Mouse (Mus musculus) limb, embryonic 11.5 days (tissue): ENCODE measurements at regions not wholly inside any gene's neighbourhood (a gene's known extent, or its start where the extent isn't known, plus 50 kb on each side); places are given as distances from the start of the nearest gene placed in this dataset.

Experiments
- ATAC-seq: fragments of 200-750 bp; cut with Nextera tagmentation; 2 replicates; pipeline ENCODE4 v1.8.0; 2017; ENCODE audit warnings: low read depth; ENCODE audit not compliant: insufficient number of reproducible peaks, low FRiP score, low TSS enrichment
- DNase-seq: peaks from one replicate; pipeline ENCODE4 v3.0.0-alpha.2; 2015; ENCODE audit warnings: low spot score
- H3K27ac ChIP-seq: fragments of 300-500 bp; sonication (generic); replicated peaks from 2 replicates; pipeline ENCODE4 v1.5.1; 2014; ENCODE audit warnings: low read depth, mild to moderate bottlenecking, low read length
- H3K27me3 ChIP-seq: fragments of 300-500 bp; sonication (generic); 2 replicates; pipeline ENCODE4 v1.6.1; 2014; ENCODE audit warnings: mild to moderate bottlenecking, low read length, mixed read lengths; ENCODE audit not compliant: control insufficient read depth, insufficient read depth
- H3K36me3 ChIP-seq: fragments of 300-500 bp; sonication (generic); 2 replicates; pipeline ENCODE4 v1.6.1; 2014; ENCODE audit warnings: mild to moderate bottlenecking, low read length, moderate library complexity, mixed read lengths; ENCODE audit not compliant: control insufficient read depth, insufficient read depth
- H3K4me1 ChIP-seq: fragments of 300-500 bp; sonication (generic); 2 replicates; pipeline ENCODE4 v1.6.1; 2014; ENCODE audit warnings: low read length, mixed read lengths; ENCODE audit not compliant: control insufficient read depth, insufficient read depth
- H3K4me2 ChIP-seq: fragments of 300-500 bp; sonication (generic); 2 replicates; pipeline ENCODE4 v1.6.1; 2014; ENCODE audit warnings: low read depth, mild to moderate bottlenecking, moderate library complexity; ENCODE audit not compliant: severe bottlenecking
- H3K4me3 ChIP-seq: fragments of 300-500 bp; sonication (generic); 2 replicates; pipeline ENCODE4 v1.5.1; 2014; ENCODE audit warnings: low read depth, low read length
- H3K9ac ChIP-seq: fragments of 300-500 bp; sonication (generic); 2 replicates; pipeline ENCODE4 v1.6.1; 2014; ENCODE audit warnings: mild to moderate bottlenecking, low read length
- H3K9me3 ChIP-seq: fragments of 300-500 bp; sonication (generic); 2 replicates; pipeline ENCODE4 v1.6.1; 2016; ENCODE audit warnings: low read length; ENCODE audit not compliant: control insufficient read depth
- WGBS: fragments of 180-500 bp; shearing (Covaris S2); extraction: QIAGEN DNeasy Blood & Tissue Kit; methylation state at CpG from one replicate; pipeline ENCODE4 v1.1.7; 2014; 5-methylcytosine and 5-hydroxymethylcytosine counted together

- H3K4me2 ChIP-seq: no peak overlapping the region
- DNase-seq: no peak
- no peaks in the 10 kb centered on the region for H3K4me1 ChIP-seq
- no peak overlapping the region for H3K9ac ChIP-seq
- no peak for ATAC-seq
- WGBS: 74% methylated on average over 8 of the region's 8 CpGs
- H3K9me3 ChIP-seq: no peaks in the 10 kb centered on the region
- H3K4me3 ChIP-seq: no peak overlapping the region
- H3K27ac ChIP-seq: no peak overlapping the region
- no peaks in the 10 kb centered on the region for H3K36me3 ChIP-seq
- peaks cover 5% of the 10 kb centered on the region for H3K27me3 ChIP-seq
Measured at GRCm38 (mm10) chr8:92080852-92081251, 276.6 kb upstream of the Irx5 start.

DNA sequence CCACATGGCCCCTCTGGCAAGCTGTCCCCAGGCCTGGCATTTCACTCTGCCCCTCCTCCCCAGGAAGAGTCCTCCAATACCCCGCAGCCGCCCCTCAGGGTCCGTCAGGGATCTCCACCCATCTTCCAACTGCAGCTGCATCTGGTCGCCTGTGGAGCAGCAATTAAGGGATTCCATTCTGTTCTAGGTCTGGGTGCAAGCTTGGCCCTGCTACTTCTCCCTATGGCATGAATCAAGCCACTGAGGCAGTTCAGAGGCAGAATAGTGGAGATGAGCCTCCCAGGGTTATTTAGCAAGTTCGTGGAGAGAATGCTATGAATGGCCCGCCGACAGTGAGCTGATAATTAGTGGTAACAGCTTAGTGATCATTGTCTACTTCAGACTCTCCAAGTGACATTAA lies 275.7 kb upstream of the Irx3 start:
- no peak for DNase-seq
- no peak overlapping the region for H3K4me3 ChIP-seq

GRCm38 (mm10) chr8:92072254-92072615 lies 270.4 kb upstream of the Irx3 start:
- Histone ChIP-seq H3K9me3 (no peaks in the 10 kb centered on the region), H3K4me1 (no peaks in the 10 kb centered on the region), H3K27me3 (peaks cover 44% of the 10 kb centered on the region), H3K9ac (no peak overlapping the region), H3K4me2 (no peak overlapping the region), H3K4me3 (no peak overlapping the region), H3K27ac (no peak overlapping the region), H3K36me3 (no peaks in the 10 kb centered on the region)
- DNase-seq (no peak), ATAC-seq (no peak)
- WGBS: 20% methylated on average over 6 of the region's 6 CpGs

More for the DNA sequence above, 275.7 kb upstream of the Irx3 start:
- 43% methylated on average over 7 of the region's 7 CpGs for WGBS
- Histone ChIP-seq H3K4me2 (no peak overlapping the region), H3K27ac (no peak overlapping the region), H3K4me1 (no peaks in the 10 kb centered on the region), H3K36me3 (no peaks in the 10 kb centered on the region), H3K9me3 (no peaks in the 10 kb centered on the region), H3K27me3 (peaks cover 14% of the 10 kb centered on the region), H3K9ac (no peak overlapping the region)
- ATAC-seq: no peak

- Histone ChIP-seq H3K4me2 (no peak overlapping the region), H3K9ac (no peak overlapping the region), H3K36me3 (no peaks in the 10 kb centered on the region), H3K27ac (no peak overlapping the region), H3K9me3 (no peaks in the 10 kb centered on the region), H3K4me3 (no peak overlapping the region), H3K4me1 (no peaks in the 10 kb centered on the region), H3K27me3 (peaks cover 50% of the 10 kb centered on the region)
- ATAC-seq (no peak), DNase-seq (no peak)
- 27% methylated on average over 21 of the region's 21 CpGs for WGBS
Measured at GRCm38 (mm10) chr8:92071305-92072253, 269.7 kb upstream of the Irx3 start.

DNA sequence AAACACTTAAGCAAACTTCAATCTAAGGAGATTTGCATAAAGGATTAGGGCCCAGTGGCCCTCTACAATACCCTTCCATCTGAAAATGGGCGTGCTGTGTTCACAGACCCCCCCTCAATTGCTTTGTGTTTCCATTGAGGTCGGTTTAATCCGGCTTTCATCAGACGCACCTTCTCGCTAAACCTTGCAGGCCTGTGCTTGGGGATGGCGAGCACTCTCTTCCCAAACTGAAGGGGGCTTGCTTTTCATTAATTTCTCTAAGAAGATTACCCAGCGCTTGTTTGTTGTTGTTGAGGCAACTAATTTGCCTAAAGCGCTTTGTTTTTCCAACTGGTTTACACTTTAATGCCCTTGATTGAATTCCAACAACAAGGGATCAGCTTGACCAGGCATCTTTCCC lies 268.8 kb upstream of the Irx3 start:
- WGBS: 13% methylated on average over 8 of the region's 8 CpGs
- ATAC-seq (no peak), DNase-seq (no peak)
- Histone ChIP-seq H3K27me3 (peaks cover 55% of the 10 kb centered on the region), H3K9ac (no peak overlapping the region), H3K9me3 (no peaks in the 10 kb centered on the region), H3K27ac (no peak overlapping the region), H3K4me1 (no peaks in the 10 kb centered on the region), H3K36me3 (no peaks in the 10 kb centered on the region), H3K4me3 (no peak overlapping the region), H3K4me2 (no peak overlapping the region)

DNA sequence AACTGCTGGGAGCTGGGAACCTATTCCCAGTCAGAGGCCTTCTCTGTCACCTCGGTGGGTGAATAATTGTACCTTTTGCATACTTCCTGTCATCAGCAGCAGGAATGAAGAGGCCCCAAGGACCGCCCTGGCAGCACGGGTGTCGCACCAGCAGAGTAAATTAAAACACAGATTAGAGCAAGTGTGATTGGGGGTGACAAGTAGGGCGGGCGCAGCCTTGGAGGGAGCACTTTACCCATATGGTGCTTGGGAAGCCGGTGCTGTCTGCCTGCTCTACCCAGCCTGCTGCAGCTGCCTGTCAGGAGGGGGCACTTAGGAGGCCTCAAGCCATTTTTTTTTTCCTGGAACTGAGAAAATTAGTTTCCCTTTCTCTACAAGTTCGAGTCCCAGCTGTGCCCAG lies 264.6 kb upstream of the Irx3 start:
- Histone ChIP-seq H3K27me3 (peaks cover 58% of the 10 kb centered on the region), H3K9ac (no peak overlapping the region), H3K4me1 (0 out of 2 replicates have a peak, but pooled peaks cover 4% of the 10 kb centered on the region), H3K36me3 (no peaks in the 10 kb centered on the region), H3K4me2 (no peak overlapping the region), H3K9me3 (no peaks in the 10 kb centered on the region), H3K27ac (no peak overlapping the region), H3K4me3 (no peak overlapping the region)
- WGBS: 20% methylated on average over 8 of the region's 8 CpGs
- DNase-seq (no peak), ATAC-seq (no peak)

GRCm38 (mm10) chr8:92065554-92066239 lies 263.8 kb upstream of the Irx3 start:
- WGBS: 8% methylated on average over 9 of the region's 9 CpGs
- Histone ChIP-seq H3K27me3 (peaks cover 56% of the 10 kb centered on the region), H3K9me3 (no peaks in the 10 kb centered on the region), H3K4me2 (no peak overlapping the region), H3K4me1 (0 out of 2 replicates have a peak, but pooled peaks cover 4% of the 10 kb centered on the region), H3K9ac (no peak overlapping the region), H3K4me3 (no peak overlapping the region), H3K36me3 (no peaks in the 10 kb centered on the region), H3K27ac (no peak overlapping the region)
- ATAC-seq (no peak), DNase-seq (no peak)

- Histone ChIP-seq H3K4me3 (no peak overlapping the region), H3K27me3 (peaks cover 49% of the 10 kb centered on the region), H3K27ac (no peak overlapping the region), H3K4me2 (no peak overlapping the region), H3K9ac (no peak overlapping the region), H3K36me3 (no peaks in the 10 kb centered on the region), H3K9me3 (no peaks in the 10 kb centered on the region), H3K4me1 (0 out of 2 replicates have a peak, but pooled peaks cover 4% of the 10 kb centered on the region)
- no peak for ATAC-seq
- no peak for DNase-seq
- WGBS: 22% methylated on average over 4 of the region's 4 CpGs
Measured at GRCm38 (mm10) chr8:92064971-92065370, 263.1 kb upstream of the Irx3 start.
